Mouse (Mus musculus): Measurements from ENCODE around the gene Klf7.

Klf7 gene

DNA sequence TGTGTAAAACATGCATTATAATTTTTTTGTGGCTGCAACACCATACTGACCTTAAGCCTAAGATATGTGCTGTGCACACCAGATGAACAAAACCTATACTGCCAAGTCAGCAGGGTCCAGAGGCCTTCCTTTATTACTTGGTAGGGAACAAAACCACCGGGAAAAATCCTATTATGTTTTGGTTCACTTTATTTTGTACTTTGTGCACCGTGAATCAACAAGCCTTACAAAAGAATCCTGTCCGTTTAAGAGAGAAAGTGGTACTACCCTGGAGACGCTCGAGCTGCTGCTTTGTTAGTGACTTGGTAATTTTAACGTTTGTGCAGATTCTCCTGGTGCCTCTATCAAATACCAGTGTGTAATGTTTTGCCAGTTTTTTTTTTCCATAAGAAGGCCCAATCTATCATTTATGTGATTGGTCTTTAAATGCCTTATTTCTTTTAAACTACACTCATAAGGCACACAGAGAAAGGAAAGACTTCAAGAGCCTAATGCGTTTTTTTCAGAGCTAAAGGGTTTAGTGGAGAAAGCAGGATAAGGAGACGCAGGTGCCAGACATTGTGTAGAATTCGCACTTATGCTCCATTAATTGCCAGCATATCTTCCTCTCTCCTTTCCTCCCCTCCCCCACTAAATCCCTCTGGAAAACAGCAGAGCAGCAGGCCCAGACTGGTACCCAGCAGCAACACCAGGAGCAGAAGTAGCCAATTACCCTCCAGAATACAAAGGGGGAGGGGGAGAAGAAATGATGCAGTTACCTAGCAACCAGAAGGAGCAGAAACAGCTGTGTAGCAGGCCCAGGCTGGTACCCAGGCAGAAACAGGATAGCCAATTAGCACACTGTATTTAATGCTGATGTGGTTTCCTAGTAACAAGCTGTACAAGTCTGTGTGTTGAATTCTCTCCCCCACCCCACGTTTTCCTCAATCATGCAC lies 55.5 kb downstream of the Klf7 start:
- WGBS, result 22% methylated on average over 10 of the region's 10 CpGs

DNA sequence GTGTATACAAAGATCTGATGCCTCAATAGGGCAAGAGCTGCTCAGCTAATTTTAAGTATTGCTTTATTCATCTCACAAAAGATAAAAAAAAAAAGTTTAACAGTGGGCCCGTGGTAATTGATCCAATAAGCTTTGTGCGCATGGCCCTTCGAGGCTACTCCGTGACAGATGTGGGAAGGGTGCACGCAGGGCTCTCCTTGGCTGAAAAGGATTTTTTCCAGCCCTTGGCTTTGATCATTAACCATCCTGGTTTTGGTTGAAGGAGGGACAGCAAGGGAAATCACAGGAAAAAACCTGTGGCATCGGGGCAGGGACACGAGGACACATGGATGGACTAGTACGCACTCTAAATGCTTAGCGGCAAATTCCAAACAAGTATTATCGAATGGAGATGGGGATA lies 60.6 kb downstream of the Klf7 start:
- 67% methylated on average over 10 of the region's 10 CpGs for WGBS

DNA sequence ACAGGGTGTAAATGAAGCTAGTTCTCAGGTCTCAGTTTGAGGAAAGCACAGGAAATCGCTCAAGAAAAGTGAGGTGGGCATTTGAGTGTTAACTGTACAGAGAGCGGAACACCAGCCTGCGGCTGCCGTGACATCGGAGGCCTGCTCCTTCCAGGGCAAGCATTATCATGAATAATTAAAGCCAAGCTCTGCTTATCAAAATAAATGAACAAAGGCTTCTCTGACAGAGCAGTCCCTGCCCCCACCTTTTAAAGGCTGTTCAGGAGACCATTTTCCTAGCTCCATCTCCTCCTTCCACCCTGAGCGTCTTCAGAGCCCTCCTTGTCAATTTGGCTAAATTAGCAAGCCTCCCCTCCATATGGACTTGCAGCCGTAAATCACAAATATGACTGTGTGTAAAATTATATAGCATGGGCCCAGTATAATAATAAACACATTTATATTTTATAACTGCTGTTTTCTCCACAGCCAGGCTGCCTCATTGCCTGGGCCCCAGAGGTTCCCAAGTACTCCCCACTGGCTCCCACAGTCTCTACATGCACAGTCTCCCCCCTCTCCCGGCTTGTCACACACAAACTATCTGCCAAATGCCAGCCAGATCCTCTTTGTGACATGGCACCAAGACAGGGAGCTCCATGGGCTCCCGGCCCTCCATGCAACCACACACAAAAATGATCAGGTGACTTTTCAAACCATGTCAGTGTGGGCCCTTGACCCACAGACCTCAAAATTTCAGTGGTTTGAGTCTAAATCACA lies 61.2 kb downstream of the Klf7 start:
- WGBS, result 40% methylated on average over 9 of the region's 9 CpGs

DNA sequence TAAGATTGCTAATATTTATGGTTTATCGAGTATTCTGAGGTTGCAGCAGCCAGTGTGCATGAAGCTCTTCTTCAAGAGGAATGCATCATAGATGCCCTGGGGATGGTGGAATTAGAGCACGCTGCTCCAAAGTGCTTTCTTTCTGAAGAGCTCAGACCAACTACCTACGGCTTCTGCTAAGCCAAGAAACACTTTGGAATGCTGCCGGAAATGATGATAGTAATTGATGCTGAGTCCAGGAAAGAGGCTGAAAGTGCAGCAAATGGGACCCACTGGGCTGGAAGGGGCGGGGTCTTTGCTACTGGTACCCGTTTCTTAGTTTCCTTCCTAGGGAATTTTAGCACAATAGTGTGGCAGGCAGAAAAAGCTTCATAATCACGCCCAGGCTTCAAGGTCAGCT lies 62.0 kb downstream of the Klf7 start:
- WGBS, result 50% methylated on average over 7 of the region's 7 CpGs

DNA sequence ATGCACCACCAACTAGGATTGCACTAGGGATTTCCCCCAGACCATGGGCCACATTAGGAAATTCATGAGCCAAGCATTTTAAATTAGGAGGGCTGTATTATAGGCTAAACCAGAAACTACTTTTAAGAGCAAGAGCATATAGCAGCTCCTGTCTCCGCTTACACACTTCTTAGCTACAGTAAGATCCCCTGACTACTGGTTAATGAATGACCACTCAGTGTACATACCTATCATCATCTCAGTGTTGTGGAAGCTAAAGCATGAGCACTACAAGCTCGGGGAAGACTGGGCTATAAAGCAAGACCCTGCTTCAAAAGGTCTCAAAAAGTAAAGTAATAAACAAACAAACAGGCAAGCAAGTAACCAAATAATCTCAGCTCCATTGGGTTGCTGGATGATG lies 65.5 kb downstream of the Klf7 start:
- 89% methylated on average over 2 of the region's 2 CpGs for whole genome bisulfite sequencing

DNA sequence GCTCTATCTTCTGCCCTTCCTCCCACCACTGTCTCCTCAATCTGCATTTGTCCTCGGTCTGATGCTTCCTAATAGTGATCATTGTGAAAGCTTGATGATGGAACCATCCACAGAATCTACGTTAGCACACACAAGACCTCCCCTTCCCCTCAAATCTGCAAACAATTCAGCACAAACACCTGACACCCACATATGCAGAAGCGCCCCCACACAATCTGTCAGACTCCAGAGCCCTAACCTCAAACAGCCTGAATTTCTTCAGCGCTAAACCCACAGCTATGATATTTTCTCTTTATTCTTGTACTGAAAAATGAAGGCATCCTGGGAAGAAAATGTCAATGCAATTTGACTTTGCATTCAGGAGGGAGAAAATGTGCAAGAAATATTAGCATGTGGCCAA lies 66.1 kb downstream of the Klf7 start:
- WGBS, result 61% methylated on average over 4 of the region's 4 CpGs

DNA sequence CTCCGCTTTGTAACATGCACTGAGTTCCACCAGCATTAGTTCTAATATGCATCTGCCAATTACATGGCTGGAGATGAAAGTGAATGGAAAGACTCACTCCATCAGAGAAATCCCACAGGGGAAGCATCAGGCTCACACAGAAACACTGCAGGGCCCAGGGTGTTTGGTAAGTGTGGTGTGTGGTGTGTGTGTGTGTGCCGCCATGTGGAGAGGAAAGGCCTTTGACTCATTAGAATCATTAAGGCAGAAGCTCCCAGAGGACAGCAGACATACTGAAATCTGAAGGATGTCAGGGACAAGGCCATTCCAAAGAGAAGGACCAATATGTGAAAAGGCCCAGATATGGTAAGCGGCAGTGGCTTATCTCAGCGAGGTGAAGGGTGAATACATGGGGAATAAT lies 66.9 kb downstream of the Klf7 start:
- WGBS, result 93% methylated on average over 4 of the region's 4 CpGs

DNA sequence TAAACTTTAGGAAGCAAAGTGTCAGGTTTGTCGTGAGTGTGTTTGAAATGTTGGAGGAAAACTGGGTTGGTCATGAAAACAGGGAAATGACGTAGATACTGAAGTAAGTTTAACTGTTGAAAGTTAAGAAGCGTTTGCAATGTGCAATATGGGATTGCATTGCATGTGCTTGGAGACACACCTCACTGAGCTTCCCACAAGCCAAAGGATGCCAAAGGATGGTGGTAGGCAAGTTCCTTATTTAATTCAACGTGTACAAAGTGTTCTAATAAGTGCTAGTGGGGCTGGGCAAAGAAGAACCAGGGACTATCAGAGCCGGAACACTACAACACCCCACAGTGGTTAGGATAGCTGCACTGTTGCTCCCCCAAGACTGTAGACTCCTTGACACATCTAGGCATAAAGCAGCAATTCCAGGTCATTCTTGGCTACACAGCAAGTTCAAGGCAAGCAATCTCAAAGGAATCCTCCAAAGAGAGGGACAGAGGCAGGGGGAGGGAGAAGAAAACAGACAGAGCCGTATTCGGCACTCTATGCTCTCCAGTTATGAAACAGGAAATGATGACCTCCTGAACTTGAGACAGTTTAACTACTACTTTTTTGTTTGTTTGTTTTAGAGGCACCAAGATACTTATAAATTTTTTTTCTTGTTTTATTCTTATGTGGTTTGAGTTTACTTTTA lies 69.9 kb downstream of the Klf7 start:
- WGBS, result 43% methylated on average over 7 of the region's 7 CpGs

DNA sequence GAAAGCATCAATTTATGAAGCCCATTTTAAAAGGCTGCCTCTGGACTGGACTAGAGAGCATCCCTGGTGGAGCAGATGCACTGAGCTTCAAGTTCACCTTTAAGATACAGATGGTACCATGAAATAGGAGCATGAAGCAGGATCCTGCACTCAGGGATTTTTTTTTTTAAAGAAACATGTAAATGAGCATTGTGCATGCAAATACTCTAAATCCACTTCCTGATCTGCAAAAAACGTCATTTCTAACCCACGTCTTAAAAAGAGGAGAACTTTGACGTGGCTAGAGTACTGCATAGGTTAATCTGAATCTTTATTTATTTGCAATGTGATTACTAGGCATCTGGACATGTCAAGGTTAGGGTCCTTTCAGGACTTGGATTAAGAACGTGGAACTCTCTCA lies 73.5 kb downstream of the Klf7 start:
- WGBS, result 47% methylated on average over 4 of the region's 4 CpGs

DNA sequence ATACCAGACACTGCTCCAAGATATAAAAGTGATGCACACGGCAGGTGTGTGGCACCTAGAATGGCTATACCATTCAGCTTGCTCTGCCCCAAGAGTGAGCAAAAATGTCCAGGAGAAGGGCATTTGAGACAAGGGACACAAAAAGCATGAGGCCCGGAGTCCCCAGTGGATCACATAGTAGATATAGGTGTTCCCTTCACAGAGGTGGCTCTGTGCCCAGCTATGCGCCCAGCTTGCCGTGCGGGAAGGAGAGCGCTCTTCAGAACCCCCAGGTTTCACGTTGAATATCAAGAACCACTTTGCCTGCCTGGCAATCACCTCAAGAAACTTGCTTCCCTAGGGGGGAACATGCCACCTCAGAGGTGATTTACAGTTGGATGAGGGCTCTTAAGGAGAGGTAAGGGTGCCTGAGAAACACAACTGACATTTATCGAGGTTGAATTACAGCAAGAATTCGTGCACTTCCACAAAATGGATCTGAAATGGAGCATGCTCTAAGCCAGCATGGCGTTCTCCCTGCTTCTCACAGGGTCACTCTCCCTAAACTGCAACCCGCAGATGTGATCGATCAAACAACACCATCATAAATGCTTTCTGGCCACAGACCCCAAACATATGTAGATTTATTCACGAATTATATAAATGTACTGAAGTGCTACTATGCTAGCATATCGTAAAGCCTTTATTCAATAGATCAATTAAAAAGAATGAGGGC lies 75.8 kb downstream of the Klf7 start:
- WGBS, result 69% methylated on average over 14 of the region's 14 CpGs

DNA sequence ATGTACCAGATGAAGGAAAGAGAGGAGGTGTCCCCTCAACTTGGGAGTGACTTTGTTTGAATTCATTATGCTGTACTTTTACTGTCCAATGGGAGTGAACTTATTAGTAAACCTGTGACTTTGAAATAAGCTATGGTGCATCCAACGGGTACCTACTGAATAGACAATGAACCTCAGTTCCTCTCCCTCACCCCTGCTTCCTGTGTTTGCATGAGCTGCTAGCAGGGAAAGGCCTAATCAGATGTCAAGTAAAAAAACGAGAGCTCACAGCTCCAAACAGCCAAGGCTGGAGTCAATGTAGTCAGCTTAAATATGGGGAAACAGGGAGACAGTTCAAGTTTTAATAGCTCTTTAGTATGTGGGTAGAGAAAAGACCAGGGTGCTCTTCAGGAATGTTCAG lies 77.5 kb downstream of the Klf7 start:
- WGBS, result 26% methylated on average over 2 of the region's 2 CpGs

DNA sequence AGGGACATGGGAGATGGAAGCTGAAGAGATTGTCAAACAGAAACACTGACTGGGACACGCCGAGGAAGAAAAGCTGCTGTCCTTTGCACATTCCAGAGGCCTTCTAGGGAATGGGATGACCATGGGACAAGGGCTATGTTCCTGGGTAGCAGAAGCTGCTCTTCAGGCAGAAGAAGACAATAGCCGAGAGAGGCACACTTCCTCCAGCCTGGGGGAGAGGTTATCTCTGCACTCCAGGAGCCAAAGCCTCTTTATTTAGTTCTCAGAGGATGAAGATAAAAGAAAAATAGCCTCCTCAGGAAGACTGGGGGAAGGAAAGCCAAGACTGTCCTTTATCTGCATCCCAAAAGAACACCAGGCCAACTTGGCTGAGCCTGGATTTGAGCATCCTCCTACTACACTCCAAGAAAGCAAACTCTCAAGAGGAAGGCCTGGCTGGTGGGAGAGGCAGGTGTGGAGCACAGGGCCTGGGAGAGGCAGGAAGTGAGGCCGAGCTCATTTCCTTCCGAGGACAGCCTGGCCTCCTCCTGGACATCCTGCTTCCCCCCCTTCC lies 81.2 kb downstream of the Klf7 start:
- WGBS, result 43% methylated on average over 5 of the region's 5 CpGs

DNA sequence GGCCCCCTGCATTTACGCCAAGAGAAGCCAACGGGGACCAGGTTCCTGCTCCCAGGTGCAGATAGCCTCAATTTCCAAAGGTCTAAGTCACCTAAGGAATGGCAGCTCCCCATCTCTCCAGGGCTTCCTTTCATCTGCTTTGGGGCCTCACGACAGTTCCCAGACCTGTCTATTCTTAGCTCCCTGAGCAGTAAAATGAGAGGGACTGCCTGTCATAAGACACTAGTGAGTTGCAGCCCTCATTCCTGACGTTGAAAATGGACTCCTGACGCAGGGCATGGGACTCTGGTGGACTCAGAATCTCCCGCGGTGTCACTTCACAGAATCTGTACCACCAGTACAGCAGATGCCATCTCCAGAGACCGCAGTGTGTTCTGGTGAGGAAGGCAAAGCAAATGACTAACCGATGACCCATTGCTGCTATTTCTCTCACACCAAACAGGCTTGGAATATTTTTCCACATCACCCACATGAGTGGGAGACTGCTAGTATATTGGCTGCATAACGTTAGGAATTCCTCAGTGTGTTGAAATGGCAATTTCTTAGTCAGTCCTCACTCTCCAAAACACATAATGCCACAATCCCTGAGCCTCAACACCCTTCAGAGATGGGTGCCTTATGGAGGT lies 81.9 kb downstream of the Klf7 start:
- WGBS, result 60% methylated on average over 10 of the region's 10 CpGs

DNA sequence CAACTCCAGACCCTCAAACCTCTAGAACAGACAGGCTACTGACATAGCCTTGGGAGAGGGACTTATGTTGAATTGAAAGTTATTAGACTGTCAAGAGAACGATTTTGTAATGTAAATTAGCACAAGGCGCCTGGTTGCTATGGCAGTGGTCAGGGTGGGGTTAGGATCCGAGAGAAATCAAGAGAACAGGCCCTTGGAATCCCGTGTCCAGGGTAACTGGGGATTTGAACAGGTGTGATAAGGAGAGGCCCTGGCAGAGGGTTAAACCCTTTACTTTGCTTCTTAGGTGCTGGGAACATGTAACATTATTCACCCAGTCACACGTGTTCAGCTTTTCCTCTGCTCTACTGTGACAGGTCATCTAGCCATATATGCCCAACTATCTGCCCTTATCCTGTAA lies 83.7 kb downstream of the Klf7 start:
- 43% methylated on average over 5 of the region's 5 CpGs for WGBS

DNA sequence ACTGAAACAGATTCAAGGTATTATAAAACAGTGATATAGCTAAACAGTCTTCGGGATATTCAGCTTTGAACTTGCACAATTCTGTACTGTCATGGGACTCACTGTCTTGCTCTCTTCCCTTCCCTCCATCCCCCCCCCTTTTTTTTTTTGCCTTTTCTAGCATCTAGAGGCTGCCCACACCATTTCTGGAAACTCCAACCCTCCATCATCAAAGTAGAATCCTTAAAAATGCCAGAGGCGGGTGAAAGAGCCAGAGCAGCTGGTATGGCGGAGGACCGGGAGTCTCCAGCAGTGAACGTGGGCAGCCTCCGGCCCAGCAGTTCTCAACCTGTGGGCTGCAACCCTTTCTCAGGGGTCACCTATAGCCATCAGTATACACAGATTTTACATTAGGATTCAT lies 84.3 kb downstream of the Klf7 start:
- 40% methylated on average over 6 of the region's 6 CpGs for WGBS

DNA sequence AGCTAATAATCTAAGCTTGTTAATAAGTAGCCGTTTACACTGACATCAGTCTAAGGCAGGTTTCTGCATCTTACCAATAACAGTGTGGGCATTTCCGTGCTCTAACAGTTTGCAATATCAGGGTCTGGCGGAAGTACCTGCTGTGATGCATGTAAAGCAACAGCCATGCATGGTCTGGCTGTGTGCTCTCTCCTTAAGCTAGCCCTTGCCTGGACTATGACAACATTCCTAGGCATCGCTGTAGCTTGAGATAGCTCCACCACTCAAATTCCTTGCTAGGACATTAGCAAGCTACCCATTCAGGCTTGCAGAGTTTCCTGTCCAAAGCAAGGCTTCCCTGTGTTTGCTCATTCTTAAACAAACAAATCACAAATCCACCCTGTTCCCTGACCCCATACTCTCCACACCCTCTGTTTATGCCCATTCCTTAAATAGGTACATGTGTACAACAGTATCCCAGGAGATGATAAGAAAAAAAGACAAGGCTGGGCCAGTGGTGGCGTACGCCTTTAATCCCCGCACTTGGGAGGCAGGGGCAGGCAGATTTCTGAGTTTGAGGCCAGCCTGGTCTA lies 85.1 kb downstream of the Klf7 start:
- 76% methylated on average over 7 of the region's 7 CpGs for WGBS

DNA sequence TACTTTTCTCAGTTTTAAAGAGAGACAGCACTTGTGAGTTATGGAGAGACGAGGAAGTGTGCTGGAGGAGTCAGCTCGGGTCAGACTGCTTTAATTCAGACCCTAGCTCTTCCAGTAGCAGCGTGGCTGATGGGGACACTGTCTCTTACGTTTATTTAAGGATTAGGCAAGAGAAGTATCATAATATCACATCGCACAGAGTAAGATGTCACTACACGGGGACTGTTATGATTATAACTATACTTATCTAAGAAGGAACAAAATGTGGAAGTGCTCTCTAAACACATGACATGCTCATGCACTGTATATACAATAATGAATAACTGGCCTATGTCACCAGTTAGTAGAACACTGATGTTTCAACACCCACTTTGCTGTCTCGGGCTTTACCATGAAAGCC lies 86.3 kb downstream of the Klf7 start:
- 38% methylated on average over 7 of the region's 7 CpGs for WGBS

DNA sequence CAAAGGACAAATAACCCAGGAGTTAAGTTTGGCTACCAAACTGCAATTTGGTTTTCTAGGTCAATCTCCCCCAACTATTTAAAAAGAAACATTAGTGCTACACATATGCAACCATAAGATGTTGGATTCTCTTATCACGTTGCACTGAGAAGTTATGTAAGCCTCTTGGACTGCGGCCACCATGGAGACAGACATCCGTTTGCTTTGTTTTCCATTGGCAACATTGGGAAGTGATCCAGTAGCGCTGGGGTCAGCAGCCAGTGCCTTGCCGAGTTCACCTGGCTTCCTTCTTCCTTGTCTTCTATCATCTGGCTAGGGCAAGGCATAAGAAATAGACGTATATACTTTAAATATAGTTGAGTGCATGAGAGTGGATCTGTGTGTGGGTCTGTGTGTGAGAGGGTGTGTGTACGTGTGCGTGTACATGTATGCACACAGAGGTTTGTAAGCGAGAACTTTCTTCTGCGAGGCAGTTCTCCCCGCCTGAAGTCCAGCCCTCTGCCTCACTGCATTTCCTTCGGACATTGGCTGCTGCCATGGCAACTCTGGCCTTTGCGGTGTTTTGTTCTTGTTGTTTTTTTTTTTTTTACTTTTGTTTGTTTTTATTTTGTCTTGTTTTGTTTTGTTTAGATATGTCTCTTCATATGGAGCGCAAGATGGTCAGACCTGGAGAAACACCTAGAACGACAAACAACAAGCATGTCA lies 86.8 kb downstream of the Klf7 start:
- 43% methylated on average over 15 of the region's 15 CpGs for WGBS

DNA sequence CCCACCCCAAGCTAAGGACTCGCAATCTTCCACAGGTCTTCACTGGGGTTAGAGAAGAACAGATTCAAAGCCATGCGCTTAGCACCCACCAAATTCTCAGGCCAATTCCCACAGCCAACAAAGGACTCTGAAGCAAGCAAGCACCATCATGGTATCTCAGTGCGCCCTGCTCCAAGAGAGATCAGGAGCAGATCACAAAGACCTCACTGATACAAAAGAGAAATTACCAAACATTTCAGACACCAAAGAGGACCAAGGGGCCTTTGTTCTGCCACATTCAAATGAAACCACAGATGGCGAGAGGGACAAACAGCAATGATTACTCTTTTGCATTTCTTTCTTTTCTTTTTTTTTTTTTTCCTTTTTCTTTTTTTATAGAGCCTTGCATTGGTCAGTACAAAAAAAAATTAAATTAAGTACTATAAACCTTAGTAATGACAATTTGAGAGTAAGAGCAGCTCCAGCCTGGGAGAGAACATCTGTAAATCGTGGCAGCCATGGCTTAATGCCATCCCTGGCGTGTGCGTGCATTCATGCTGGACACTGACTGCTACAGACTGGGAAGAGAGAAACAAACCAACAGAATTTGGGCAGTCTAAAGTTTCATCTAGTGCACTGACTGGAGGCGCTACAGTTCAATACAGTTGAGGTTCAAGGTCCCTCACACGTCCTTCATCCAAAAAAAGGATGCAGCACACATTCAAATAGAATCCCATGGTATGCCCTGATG lies 89.4 kb downstream of the Klf7 start:
- WGBS, result 73% methylated on average over 9 of the region's 9 CpGs

Measured in cerebral cortex, adult 2 months (tissue).